Mouse (Mus musculus): ENCODE results near the gene Ttyh2. TPM values are rescaled to one million over a fixed set of nuclear protein-coding genes. Genes with fewer than 3 reads are reported as not detected.
"Not testable (repeated sequence)": the region's sequence is repeated elsewhere in the genome, so short reads cannot be mapped to it uniquely, and the experiment has no call there.

Gene Ttyh2
- polyA plus RNA-seq, 1 experiment from 2014 or later: 73.4 TPM

DNA sequence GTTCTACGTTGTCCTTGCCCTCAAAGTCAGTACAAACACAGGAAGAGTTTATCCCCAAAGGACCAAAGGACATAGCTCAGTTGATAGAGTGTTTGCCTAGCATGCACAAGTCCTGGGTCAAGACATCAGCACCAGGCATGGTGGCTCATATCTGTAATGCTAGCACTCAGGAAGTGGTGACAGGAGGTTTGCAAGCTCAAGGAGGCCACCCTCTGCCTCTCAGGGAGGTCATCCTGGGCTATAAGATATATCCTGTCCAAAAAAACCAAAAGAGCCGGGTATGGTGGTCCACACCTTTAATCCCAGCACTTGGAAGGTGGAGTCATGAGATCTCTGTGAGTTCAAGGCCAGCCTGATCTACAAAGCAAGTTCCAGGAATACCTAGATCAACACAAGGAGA is 9.8 kb upstream of the Ttyh2 start:
- H3K9ac ChIP-seq (ENCODE audit: low read depth, low read length): no peak overlapping the region
- H3K4me1 ChIP-seq (replicated peaks; ENCODE audit: control insufficient read depth, insufficient read depth, low read length): 0 out of 2 replicates have a peak, but pooled peaks cover 3% of the 10 kb centered on the region
- H3K4me3 ChIP-seq (ENCODE audit: low read depth, low read length): no peak overlapping the region
- 56% methylated on average over 2 of the region's 2 CpGs for WGBS
- H3K36me3 ChIP-seq (ENCODE audit: control insufficient read depth, insufficient read depth): peaks cover 2% of the 10 kb centered on the region; the same call in 1 of the 2 replicates
- ATAC-seq: no peak
- H3K9me3 ChIP-seq (ENCODE audit: control insufficient read depth): no peaks in the 10 kb centered on the region
- no peak overlapping the region for H3K27ac ChIP-seq (ENCODE audit: low read depth, low read length)
- TF ChIP-seq CTCF (IDR thresholded peaks at IDR 0.05; ENCODE audit: low read depth): no peak
- H3K27me3 ChIP-seq (replicated peaks; ENCODE audit: control insufficient read depth, insufficient read depth, low read length): 0 out of 2 replicates have a peak, but pooled peaks cover 9% of the 10 kb centered on the region
- H3K4me2 ChIP-seq (replicated peaks; ENCODE audit: low read depth): no peak overlapping the region

DNA sequence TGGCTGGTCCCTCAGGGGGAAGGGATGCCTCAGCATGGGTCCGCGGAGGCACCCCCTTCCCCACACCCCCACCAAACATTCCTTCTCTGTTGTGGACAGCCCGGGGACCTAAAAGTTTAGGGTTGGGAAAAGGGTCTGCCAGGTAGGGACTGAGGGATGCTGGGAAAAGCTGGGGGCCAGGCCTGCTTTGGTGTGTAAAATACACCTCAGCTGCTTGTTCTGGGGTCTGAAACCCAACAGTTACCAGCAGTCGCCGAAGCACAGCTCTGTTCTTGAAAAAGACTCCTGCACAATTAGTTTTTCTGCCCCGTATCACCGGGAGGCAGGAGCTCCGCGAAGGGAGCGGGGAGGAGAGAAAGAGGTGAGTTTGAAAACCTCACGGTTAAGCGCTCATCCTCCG is 8.4 kb upstream of the Ttyh2 start:
- ATAC-seq: no peak
- no peaks in the 10 kb centered on the region for H3K9me3 ChIP-seq (ENCODE audit: control insufficient read depth)
- no peak overlapping the region for H3K27ac ChIP-seq (ENCODE audit: low read depth, low read length)
- peaks cover 14% of the 10 kb centered on the region for H3K36me3 ChIP-seq (ENCODE audit: control insufficient read depth, insufficient read depth)
- no peak for TF ChIP-seq CTCF (IDR thresholded peaks at IDR 0.05; ENCODE audit: low read depth)
- WGBS: 18% methylated on average over 13 of the region's 13 CpGs
- H3K27me3 ChIP-seq (replicated peaks; ENCODE audit: control insufficient read depth, insufficient read depth, low read length): 0 out of 2 replicates have a peak, but pooled peaks cover 9% of the 10 kb centered on the region
- H3K4me1 ChIP-seq (replicated peaks; ENCODE audit: control insufficient read depth, insufficient read depth, low read length): 0 out of 2 replicates have a peak, but pooled peaks cover 5% of the 10 kb centered on the region
- no peak overlapping the region for H3K4me2 ChIP-seq (replicated peaks; ENCODE audit: low read depth)
- no peak overlapping the region for H3K4me3 ChIP-seq (ENCODE audit: low read depth, low read length)
- no peak overlapping the region for H3K9ac ChIP-seq (ENCODE audit: low read depth, low read length)

DNA sequence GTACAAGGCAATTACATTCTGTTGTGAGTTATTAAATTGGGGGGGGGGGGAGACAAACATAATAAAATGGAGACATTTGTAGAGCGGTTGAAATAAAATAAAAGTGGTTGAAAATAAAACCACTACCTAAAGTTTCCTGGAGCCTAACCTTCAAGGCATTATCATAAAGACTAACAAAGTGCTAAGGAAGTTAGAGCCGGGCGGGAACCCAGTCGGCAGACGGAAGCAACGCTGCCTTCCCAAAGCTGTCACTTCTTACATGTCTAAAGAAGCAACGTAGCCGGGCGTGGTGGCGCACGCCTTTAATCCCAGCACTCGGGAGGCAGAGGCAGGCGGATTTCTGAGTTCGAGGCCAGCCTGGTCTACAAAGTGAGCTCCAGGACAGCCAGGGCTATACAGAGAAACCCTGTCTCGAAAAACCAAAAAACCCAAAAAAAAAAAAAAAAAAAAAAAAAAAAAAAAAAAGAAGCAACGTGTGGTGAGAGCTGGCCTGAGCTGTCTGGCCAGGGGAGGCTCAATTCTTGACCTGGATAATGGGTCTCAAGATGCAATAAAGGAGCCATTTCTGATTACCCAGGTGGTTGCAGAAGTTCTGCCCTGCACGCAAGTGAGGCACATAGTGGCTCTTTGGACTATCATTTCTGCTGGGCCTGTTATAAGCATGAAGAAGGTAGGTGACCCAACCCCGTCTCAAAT is 7.8 kb upstream of the Ttyh2 start:
- Histone ChIP-seq H3K27ac (ENCODE audit: low read depth, low read length) (no peak overlapping the region), H3K9ac (ENCODE audit: low read depth, low read length) (no peak overlapping the region), H3K36me3 (ENCODE audit: control insufficient read depth, insufficient read depth) (peaks cover 20% of the 10 kb centered on the region), H3K4me2 (replicated peaks; ENCODE audit: low read depth) (no peak overlapping the region), H3K4me1 (replicated peaks; ENCODE audit: control insufficient read depth, insufficient read depth, low read length) (0 out of 2 replicates have a peak, but pooled peaks cover 5% of the 10 kb centered on the region), H3K4me3 (ENCODE audit: low read depth, low read length) (no peak overlapping the region), H3K9me3 (ENCODE audit: control insufficient read depth) (no peaks in the 10 kb centered on the region), H3K27me3 (replicated peaks; ENCODE audit: control insufficient read depth, insufficient read depth, low read length) (0 out of 2 replicates have a peak, but pooled peaks cover 9% of the 10 kb centered on the region)
- ATAC-seq: no peak
- no peak for TF ChIP-seq CTCF (IDR thresholded peaks at IDR 0.05; ENCODE audit: low read depth)
- 28% methylated on average over 16 of the region's 18 CpGs for WGBS

DNA sequence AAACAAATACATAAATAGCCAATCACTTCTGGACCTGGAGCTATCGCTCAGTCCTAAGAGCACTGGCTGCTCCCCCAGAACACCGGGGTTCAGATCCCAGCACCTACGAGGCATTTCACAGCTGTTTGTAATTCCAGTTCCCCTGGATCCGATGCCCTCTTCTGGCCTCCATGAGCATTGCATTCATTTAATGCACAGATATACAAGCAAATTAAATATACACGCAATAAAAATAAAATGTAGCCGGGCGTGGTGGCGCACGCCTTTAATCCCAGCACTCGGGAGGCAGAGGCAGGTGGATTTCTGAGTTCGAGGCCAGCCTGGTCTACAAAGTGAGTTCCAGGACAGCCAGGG is 7.3 kb upstream of the Ttyh2 start:
- H3K4me2 ChIP-seq (replicated peaks; ENCODE audit: low read depth); ATAC-seq; H3K9ac ChIP-seq (ENCODE audit: low read depth, low read length); H3K4me3 ChIP-seq (ENCODE audit: low read depth, low read length); H3K27ac ChIP-seq (ENCODE audit: low read depth, low read length); H3K9me3 ChIP-seq (ENCODE audit: control insufficient read depth); H3K27me3 ChIP-seq (replicated peaks; ENCODE audit: control insufficient read depth, insufficient read depth, low read length); H3K4me1 ChIP-seq (replicated peaks; ENCODE audit: control insufficient read depth, insufficient read depth, low read length): not testable (repeated sequence)
- peaks cover 25% of the 10 kb centered on the region for H3K36me3 ChIP-seq (ENCODE audit: control insufficient read depth, insufficient read depth)
- peak; percentile 30 for TF ChIP-seq CTCF (IDR thresholded peaks at IDR 0.05; ENCODE audit: low read depth)
- 20% methylated on average over 11 of the region's 11 CpGs for WGBS

DNA sequence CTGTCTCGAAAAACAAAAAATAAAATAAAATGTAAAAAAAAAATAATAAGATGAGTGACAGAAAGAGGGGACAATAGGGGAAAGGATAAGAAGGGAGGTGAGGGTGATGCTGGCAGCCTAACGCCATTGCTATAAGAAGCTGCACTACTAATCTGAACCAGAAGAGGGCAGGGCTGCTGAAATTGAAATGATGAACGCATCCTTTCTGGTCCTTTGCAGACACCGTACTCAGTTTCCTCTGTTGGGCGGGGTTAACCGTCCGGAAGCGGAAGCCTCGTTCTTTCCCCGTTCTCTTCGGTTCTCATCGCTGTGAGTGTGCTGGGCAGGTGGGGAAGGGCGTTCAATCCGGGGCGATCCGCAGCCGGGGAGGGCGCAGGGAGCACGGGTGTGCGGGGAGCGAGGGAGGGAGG is 6.9 kb upstream of the Ttyh2 start, which contains the start of gene Rpl38:
Rpl38 (plus strand) TSS at position 224 of the 410 bp plus-strand sequence.
- Histone ChIP-seq H3K36me3 (ENCODE audit: control insufficient read depth, insufficient read depth) (peaks cover 29% of the 10 kb centered on the region), H3K9ac (ENCODE audit: low read depth, low read length) (peak within 1 kb of the TSS; percentile 73), H3K27ac (ENCODE audit: low read depth, low read length) (peak within 1 kb of the TSS; percentile 92), H3K4me1 (replicated peaks; ENCODE audit: control insufficient read depth, insufficient read depth, low read length) (0 out of 2 replicates have a peak, but pooled peaks cover 5% of the 10 kb centered on the region), H3K27me3 (replicated peaks; ENCODE audit: control insufficient read depth, insufficient read depth, low read length) (0 out of 2 replicates have a peak, but pooled peaks cover 9% of the 10 kb centered on the region), H3K4me2 (replicated peaks; ENCODE audit: low read depth) (peak within 1 kb of the TSS; percentile 78), H3K9me3 (ENCODE audit: control insufficient read depth) (no peaks in the 10 kb centered on the region), H3K4me3 (ENCODE audit: low read depth, low read length) (peak within 1 kb of the TSS; percentile 81)
- WGBS: 1% methylated on average over 21 of the region's 21 CpGs
- TF ChIP-seq CTCF (IDR thresholded peaks at IDR 0.05; ENCODE audit: low read depth): peak; percentile 93
- peak; percentile 85 for ATAC-seq

DNA sequence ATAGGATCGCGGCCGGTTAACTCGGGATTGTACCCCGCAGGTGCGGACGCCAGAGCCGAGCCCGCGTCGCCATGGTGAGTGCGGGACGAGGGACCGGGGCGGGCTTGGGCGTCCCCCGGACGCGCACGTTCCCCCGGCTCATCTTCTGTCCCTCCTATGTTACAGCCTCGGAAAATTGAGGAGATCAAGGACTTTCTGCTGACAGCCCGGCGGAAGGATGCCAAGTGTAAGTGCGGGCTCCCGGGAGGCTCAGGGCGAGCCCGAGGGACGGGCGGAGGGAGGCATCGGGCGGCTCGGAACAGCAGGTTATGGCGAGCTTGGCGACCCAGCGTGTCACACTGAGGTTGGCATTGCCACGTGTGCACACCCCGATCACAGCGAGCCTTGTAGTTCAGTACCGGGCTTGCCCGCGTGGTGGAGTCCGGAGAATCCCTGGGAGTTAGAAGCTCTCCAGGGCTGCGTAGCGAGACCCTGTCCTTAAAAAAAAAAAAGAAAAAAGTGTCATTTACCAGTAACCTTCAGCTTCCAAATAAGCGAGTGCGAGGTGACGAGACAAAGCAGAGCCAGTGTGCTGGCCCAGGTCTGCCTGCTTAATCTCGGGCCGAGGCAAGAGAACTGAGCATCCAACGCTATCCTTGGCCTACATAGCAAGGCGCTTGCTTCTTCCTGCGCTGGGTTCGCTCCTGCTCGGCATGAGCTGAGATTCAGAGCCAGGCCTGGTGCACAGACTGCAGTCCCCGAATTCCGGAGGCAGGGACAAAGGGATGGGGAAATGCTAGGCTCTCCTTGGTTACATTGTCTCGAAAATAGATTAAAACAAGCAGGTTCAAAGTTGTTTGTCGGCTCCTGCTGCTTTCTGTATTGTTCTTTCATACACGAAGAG is 6.2 kb upstream of the Ttyh2 start:
- H3K4me2 ChIP-seq (replicated peaks; ENCODE audit: low read depth): peak overlapping the region; percentile 78
- peak overlapping the region; percentile 92 for H3K27ac ChIP-seq (ENCODE audit: low read depth, low read length)
- peaks cover 31% of the 10 kb centered on the region for H3K36me3 ChIP-seq (ENCODE audit: control insufficient read depth, insufficient read depth)
- H3K9ac ChIP-seq (ENCODE audit: low read depth, low read length): peak overlapping the region; percentile 73
- 0 out of 2 replicates have a peak, but pooled peaks cover 6% of the 10 kb centered on the region for H3K27me3 ChIP-seq (replicated peaks; ENCODE audit: control insufficient read depth, insufficient read depth, low read length)
- peak; percentile 65 for ATAC-seq
- TF ChIP-seq CTCF (IDR thresholded peaks at IDR 0.05; ENCODE audit: low read depth): peak; percentile 73
- no peaks in the 10 kb centered on the region for H3K9me3 ChIP-seq (ENCODE audit: control insufficient read depth)
- peak overlapping the region; percentile 81 for H3K4me3 ChIP-seq (ENCODE audit: low read depth, low read length)
- 0 out of 2 replicates have a peak, but pooled peaks cover 5% of the 10 kb centered on the region for H3K4me1 ChIP-seq (replicated peaks; ENCODE audit: control insufficient read depth, insufficient read depth, low read length)
- WGBS: under 1% methylated on average over 60 of the region's 60 CpGs
